Mouse (Mus musculus) embryo, embryonic 11.5 days (tissue): ENCODE measurements around the gene Ina.
"Not testable (repeated sequence)": the region's sequence is repeated elsewhere in the genome, so short reads cannot be mapped to it uniquely, and the experiment has no call there.

Source experiments
- DNase-seq: peaks from one replicate; pipeline ENCODE4 v3.0.0-alpha.2; 2012; ENCODE audit warnings: low read depth, low spot score

Ina gene

GRCm38 (mm10) chr19:47014447-47015381 lies at the start of gene Ina, which contains the start of gene Nt5c2:
Ina (plus strand) TSS chr19:47014698.
Nt5c2 (minus strand) TSS chr19:47015153.
- peak; percentile 65 for DNase-seq

GRCm38 (mm10) chr19:46965496-46965895 lies 49.0 kb upstream of the Ina start:
- no peak for DNase-seq

GRCm38 (mm10) chr19:46966330-46966729 lies 48.2 kb upstream of the Ina start:
- no peak for DNase-seq

GRCm38 (mm10) chr19:46967861-46968260 lies 46.6 kb upstream of the Ina start:
- DNase-seq, result no peak

- no peak for DNase-seq
These were observed 45.7 kb upstream of the Ina start for GRCm38 (mm10) chr19:46968833-46969232.

GRCm38 (mm10) chr19:46969286-46969985 lies 45.1 kb upstream of the Ina start:
- DNase-seq, result no peak

- no peak for DNase-seq
These were observed 44.3 kb upstream of the Ina start for GRCm38 (mm10) chr19:46970121-46970729.

- DNase-seq, result no peak
These were observed 43.3 kb upstream of the Ina start for GRCm38 (mm10) chr19:46971051-46971689.

GRCm38 (mm10) chr19:46971712-46972111 lies 42.8 kb upstream of the Ina start:
- DNase-seq, result no peak

- DNase-seq, result no peak
These were observed 42.3 kb upstream of the Ina start for GRCm38 (mm10) chr19:46972159-46972558.

- no peak for DNase-seq
These were observed 38.9 kb upstream of the Ina start for GRCm38 (mm10) chr19:46975565-46975964.

- no peak for DNase-seq
These were observed 38.5 kb upstream of the Ina start for GRCm38 (mm10) chr19:46975997-46976396.

GRCm38 (mm10) chr19:46976743-46977142 lies 37.8 kb upstream of the Ina start:
- DNase-seq, result no peak

- DNase-seq, result no peak
These were observed 37.0 kb upstream of the Ina start for GRCm38 (mm10) chr19:46977460-46977859.

- DNase-seq, result not testable (repeated sequence)
These were observed 36.4 kb upstream of the Ina start for GRCm38 (mm10) chr19:46978069-46978468.

GRCm38 (mm10) chr19:46978920-46979780 lies 35.3 kb upstream of the Ina start:
- DNase-seq, result no peak

- DNase-seq, result no peak
These were observed 34.8 kb upstream of the Ina start for GRCm38 (mm10) chr19:46979781-46980105.

- no peak for DNase-seq
These were observed 33.0 kb upstream of the Ina start for GRCm38 (mm10) chr19:46981462-46981861.

- DNase-seq, result no peak
These were observed 31.0 kb upstream of the Ina start for GRCm38 (mm10) chr19:46983352-46983965.

- no peak for DNase-seq
These were observed 30.5 kb upstream of the Ina start for GRCm38 (mm10) chr19:46983966-46984380.
